Mouse (Mus musculus) limb, embryonic 14.5 days (tissue): ENCODE results near the gene Olfr549. TPM values are rescaled to one million over a fixed set of nuclear protein-coding genes. Genes with fewer than 3 reads are reported as not detected.

Experiments used
- ATAC-seq: fragments of 200-750 bp; cut with Nextera tagmentation; 2 replicates; pipeline ENCODE4 v1.8.0; 2017; ENCODE audit warnings: low read depth, moderate number of reproducible peaks, moderate TSS enrichment; ENCODE audit not compliant: low FRiP score
- DNase-seq: peaks from one replicate; pipeline ENCODE4 v3.0.0-alpha.2; 2015; ENCODE audit warnings: low spot score
- H3K27ac ChIP-seq: fragments of 300-500 bp; sonication (generic); replicated peaks from 2 replicates; pipeline ENCODE4 v1.5.1; 2014; ENCODE audit warnings: low read depth, mild to moderate bottlenecking, low read length, moderate library complexity, mixed read lengths
- H3K27me3 ChIP-seq: fragments of 300-500 bp; sonication (generic); 2 replicates; pipeline ENCODE4 v1.6.1; 2014; ENCODE audit warnings: low read length, mixed read lengths; ENCODE audit not compliant: control insufficient read depth, insufficient read depth
- H3K36me3 ChIP-seq: fragments of 300-500 bp; sonication (generic); 2 replicates; pipeline ENCODE4 v1.6.1; 2014; ENCODE audit warnings: mild to moderate bottlenecking, low read length, moderate library complexity, mixed read lengths; ENCODE audit not compliant: control insufficient read depth, insufficient read depth
- H3K4me1 ChIP-seq: fragments of 300-500 bp; sonication (generic); 2 replicates; pipeline ENCODE4 v1.6.1; 2014; ENCODE audit warnings: antibody characterized with exemption, low read length, mixed read lengths; ENCODE audit not compliant: control insufficient read depth, insufficient read depth
- H3K4me2 ChIP-seq: fragments of 300-500 bp; sonication (generic); replicated peaks from 2 replicates; pipeline ENCODE4 v1.6.1; 2014; ENCODE audit warnings: low read depth, mild to moderate bottlenecking, low read length, moderate library complexity; ENCODE audit not compliant: severe bottlenecking
- H3K4me3 ChIP-seq: fragments of 300-500 bp; sonication (generic); replicated peaks from 2 replicates; pipeline ENCODE4 v1.5.1; 2014; ENCODE audit warnings: low read length
- H3K9ac ChIP-seq: fragments of 300-500 bp; sonication (generic); 2 replicates; pipeline ENCODE4 v1.6.1; 2014; ENCODE audit warnings: mild to moderate bottlenecking, low read depth, low read length, moderate library complexity; ENCODE audit not compliant: severe bottlenecking
- H3K9me3 ChIP-seq: fragments of 300-500 bp; sonication (generic); 2 replicates; pipeline ENCODE4 v1.6.1; 2016; ENCODE audit warnings: low read length; ENCODE audit not compliant: control insufficient read depth
- POLR2A ChIP-seq: fragments of 200-500 bp; IDR thresholded peaks from 2 replicates; pipeline ENCODE4 v1.8.0; 2012; ENCODE audit warnings: inconsistent platforms, mild to moderate bottlenecking, moderate library complexity, borderline replicate concordance; ENCODE audit not compliant: insufficient read depth, insufficient read length; ENCODE audit errors: extremely low read depth
- WGBS: fragments of 180-500 bp; shearing (Covaris S2); extraction: QIAGEN DNeasy Blood & Tissue Kit; methylation state at CpG from one replicate; pipeline ENCODE4 v1.1.7; 2014; 5-methylcytosine and 5-hydroxymethylcytosine counted together
- polyA plus RNA-seq, 2 experiments: library from polyadenylated mRNA; depleted of rRNA in 1 of 2; stranded (reverse) in 1 of 2; unstranded in 1 of 2; fragments of >200 nt; fragmentation: Nextera tagmentation in 1 of 2; extraction: Ambion mirVana in 1 of 2; gene quantifications; 2 replicates each; pipeline versions ENCODE4 v1.2.1 to v1.2.3; 2012 to 2014

Olfr549 gene
- polyA plus RNA-seq, 2 experiments, result not detected

- Histone ChIP-seq H3K4me2 (no peak within 1 kb of the TSS), H3K36me3 (no peaks in the 10 kb centered on the region), H3K9ac (no peak within 1 kb of the TSS), H3K9me3 (no peaks in the 10 kb centered on the region), H3K27ac (no peak within 1 kb of the TSS), H3K4me1 (no peaks in the 10 kb centered on the region), H3K27me3 (no peaks in the 10 kb centered on the region), H3K4me3 (no peak within 1 kb of the TSS)
- TF ChIP-seq POLR2A, result no peak
- DNase-seq (no peak), ATAC-seq (no peak)
- WGBS, result 87% methylated on average over 3 of the region's 3 CpGs
These were observed 42.1 kb downstream of the Olfr549 start, which contains the start of gene Olfr551 for GRCm38 (mm10) chr7:102591786-102592185. Olfr551 (minus strand) TSS chr7:102591886.

- 67% methylated on average over 1 of the region's 1 CpGs for WGBS
- Histone ChIP-seq H3K36me3 (no peaks in the 10 kb centered on the region), H3K27me3 (no peaks in the 10 kb centered on the region), H3K9ac (no peak within 1 kb of the TSS), H3K4me3 (no peak within 1 kb of the TSS), H3K9me3 (no peaks in the 10 kb centered on the region), H3K4me1 (no peaks in the 10 kb centered on the region), H3K4me2 (no peak within 1 kb of the TSS), H3K27ac (no peak within 1 kb of the TSS)
- no peak for TF ChIP-seq POLR2A
- no peak for DNase-seq
- ATAC-seq, result no peak
These were observed 47.8 kb downstream of the Olfr549 start, which contains the start of gene Olfr552 for GRCm38 (mm10) chr7:102597378-102598031. Olfr552 (plus strand) TSS chr7:102597770.

Other genes starting within 250 kb of the Olfr549 start
- 66.3 and 79.7 TPM in 2 replicates for gene Rrm1, start 108.2 kb upstream of the Olfr549 start, polyA plus RNA-seq (2012; rRNA removed)
- 115 and 134 TPM in 2 replicates for gene Rrm1, start 108.2 kb upstream of the Olfr549 start, polyA plus RNA-seq (2014; fragmentation: Nextera tagmentation; extraction: Ambion mirVana)
- gene Olfr543, start 68.2 kb upstream of the Olfr549 start, polyA plus RNA-seq (2012; rRNA removed), result not detected in 2 replicates
- 0.36 and 0.44 TPM in 2 replicates for gene Olfr543, start 68.2 kb upstream of the Olfr549 start, polyA plus RNA-seq (2014; fragmentation: Nextera tagmentation; extraction: Ambion mirVana)
- gene Olfr544, start 61.6 kb upstream of the Olfr549 start, polyA plus RNA-seq (2012; rRNA removed), result not detected in 2 replicates
- gene Olfr544, start 61.6 kb upstream of the Olfr549 start, polyA plus RNA-seq (2014; fragmentation: Nextera tagmentation; extraction: Ambion mirVana), result 0.11 and 0.18 TPM in 2 replicates
- not detected in 2 replicates for gene Olfr545, start 50.3 kb upstream of the Olfr549 start, polyA plus RNA-seq (2012; rRNA removed)
- not detected in 2 replicates for gene Olfr545, start 50.3 kb upstream of the Olfr549 start, polyA plus RNA-seq (2014; fragmentation: Nextera tagmentation; extraction: Ambion mirVana)
- not detected in 2 replicates for gene Olfr547, start 15.1 kb upstream of the Olfr549 start, polyA plus RNA-seq (2012; rRNA removed)
- not detected in 2 replicates for gene Olfr547, start 15.1 kb upstream of the Olfr549 start, polyA plus RNA-seq (2014; fragmentation: Nextera tagmentation; extraction: Ambion mirVana)
- not detected in 2 replicates for gene Olfr548-ps1, start 9.0 kb upstream of the Olfr549 start, polyA plus RNA-seq (2012; rRNA removed)
- not detected in 2 replicates for gene Olfr548-ps1, start 9.0 kb upstream of the Olfr549 start, polyA plus RNA-seq (2014; fragmentation: Nextera tagmentation; extraction: Ambion mirVana)
- 3.4 and 4.0 TPM in 2 replicates for gene Trim21, start 15.6 kb downstream of the Olfr549 start, polyA plus RNA-seq (2012; rRNA removed)
- gene Trim21, start 15.6 kb downstream of the Olfr549 start, polyA plus RNA-seq (2014; fragmentation: Nextera tagmentation; extraction: Ambion mirVana), result 0.81 and 1.2 TPM in 2 replicates
- not detected in 2 replicates for gene Olfr550, start 21.6 kb downstream of the Olfr549 start, polyA plus RNA-seq (2012; rRNA removed)
- not detected in 2 replicates for gene Olfr550, start 21.6 kb downstream of the Olfr549 start, polyA plus RNA-seq (2014; fragmentation: Nextera tagmentation; extraction: Ambion mirVana)
- not detected in 2 replicates for gene Olfr551, start 42.0 kb downstream of the Olfr549 start, polyA plus RNA-seq (2012; rRNA removed)
- gene Olfr551, start 42.0 kb downstream of the Olfr549 start, polyA plus RNA-seq (2014; fragmentation: Nextera tagmentation; extraction: Ambion mirVana), result not detected in 2 replicates
- gene Olfr552, start 47.9 kb downstream of the Olfr549 start, polyA plus RNA-seq (2012; rRNA removed), result not detected in 2 replicates
- not detected in 2 replicates for gene Olfr552, start 47.9 kb downstream of the Olfr549 start, polyA plus RNA-seq (2014; fragmentation: Nextera tagmentation; extraction: Ambion mirVana)
- not detected in 2 replicates for gene Olfr553, start 68.3 kb downstream of the Olfr549 start, polyA plus RNA-seq (2012; rRNA removed)
- not detected in 2 replicates for gene Olfr553, start 68.3 kb downstream of the Olfr549 start, polyA plus RNA-seq (2014; fragmentation: Nextera tagmentation; extraction: Ambion mirVana)
- not detected in 2 replicates for gene Olfr554, start 88.6 kb downstream of the Olfr549 start, polyA plus RNA-seq (2012; rRNA removed)
- gene Olfr554, start 88.6 kb downstream of the Olfr549 start, polyA plus RNA-seq (2014; fragmentation: Nextera tagmentation; extraction: Ambion mirVana), result not detected in 2 replicates
- gene Olfr555, start 109.0 kb downstream of the Olfr549 start, polyA plus RNA-seq (2012; rRNA removed), result not detected in 2 replicates
- not detected in 2 replicates for gene Olfr555, start 109.0 kb downstream of the Olfr549 start, polyA plus RNA-seq (2014; fragmentation: Nextera tagmentation; extraction: Ambion mirVana)
- not detected in 2 replicates for gene Olfr556, start 115.0 kb downstream of the Olfr549 start, polyA plus RNA-seq (2012; rRNA removed)
- not detected in 2 replicates for gene Olfr556, start 115.0 kb downstream of the Olfr549 start, polyA plus RNA-seq (2014; fragmentation: Nextera tagmentation; extraction: Ambion mirVana)
- gene Trim68, start 137.5 kb downstream of the Olfr549 start, polyA plus RNA-seq (2012; rRNA removed), result 38.1 and 41.4 TPM in 2 replicates
- gene Trim68, start 137.5 kb downstream of the Olfr549 start, polyA plus RNA-seq (2014; fragmentation: Nextera tagmentation; extraction: Ambion mirVana), result 13.4 and 15.3 TPM in 2 replicates
- gene Olfr557, start 146.0 kb downstream of the Olfr549 start, polyA plus RNA-seq (2012; rRNA removed), result not detected in 2 replicates
- not detected in 2 replicates for gene Olfr557, start 146.0 kb downstream of the Olfr549 start, polyA plus RNA-seq (2014; fragmentation: Nextera tagmentation; extraction: Ambion mirVana)
- gene Olfr558, start 152.3 kb downstream of the Olfr549 start, polyA plus RNA-seq (2012; rRNA removed), result 0.87 and 0.99 TPM in 2 replicates
- gene Olfr558, start 152.3 kb downstream of the Olfr549 start, polyA plus RNA-seq (2014; fragmentation: Nextera tagmentation; extraction: Ambion mirVana), result 0.33 and 0.37 TPM in 2 replicates
- not detected in 2 replicates for gene Olfr33, start 169.2 kb downstream of the Olfr549 start, polyA plus RNA-seq (2012; rRNA removed)
- not detected in 2 replicates for gene Olfr33, start 169.2 kb downstream of the Olfr549 start, polyA plus RNA-seq (2014; fragmentation: Nextera tagmentation; extraction: Ambion mirVana)
- not detected in 2 replicates for gene Olfr559, start 177.6 kb downstream of the Olfr549 start, polyA plus RNA-seq (2012; rRNA removed)
- gene Olfr559, start 177.6 kb downstream of the Olfr549 start, polyA plus RNA-seq (2014; fragmentation: Nextera tagmentation; extraction: Ambion mirVana), result not detected in 2 replicates
- 0.04 and 0.05 TPM in 2 replicates for gene Olfr560, start 209.5 kb downstream of the Olfr549 start, polyA plus RNA-seq (2012; rRNA removed)
- not detected in 2 replicates for gene Olfr560, start 209.5 kb downstream of the Olfr549 start, polyA plus RNA-seq (2014; fragmentation: Nextera tagmentation; extraction: Ambion mirVana)
- gene Olfr78, start 209.6 kb downstream of the Olfr549 start, polyA plus RNA-seq (2012; rRNA removed), result 0.45 and 0.62 TPM in 2 replicates
- 0.07 and 0.18 TPM in 2 replicates for gene Olfr78, start 209.6 kb downstream of the Olfr549 start, polyA plus RNA-seq (2014; fragmentation: Nextera tagmentation; extraction: Ambion mirVana)
- gene Olfr561, start 221.4 kb downstream of the Olfr549 start, polyA plus RNA-seq (2012; rRNA removed), result not detected in 2 replicates
- not detected in 2 replicates for gene Olfr561, start 221.4 kb downstream of the Olfr549 start, polyA plus RNA-seq (2014; fragmentation: Nextera tagmentation; extraction: Ambion mirVana)